Mouse (Mus musculus) heart, embryonic 15.5 days (tissue): Measurements from ENCODE around the gene BC107364. TPM values are rescaled to one million over a fixed set of nuclear protein-coding genes. Genes with fewer than 3 reads are reported as not detected.

ENCODE experiments used
- polyA plus RNA-seq: library from polyadenylated mRNA; unstranded; fragments of >200 nt; fragmentation: Nextera tagmentation; extraction: Ambion mirVana; gene quantifications from 2 replicates; pipeline ENCODE4 v1.2.1, GENCODE M21; 2015

BC107364 gene
- polyA plus RNA-seq, 1 experiment from 2014 or later, result 0.53 TPM

Other genes starting within 250 kb of the BC107364 start
- gene Bola1, start 232.6 kb downstream of the BC107364 start, polyA plus RNA-seq, result 40.7 and 40.8 TPM in 2 replicates
- 0.43 TPM in 1 of 2 replicates, not detected in the other for gene Hist2h2ab, start 232.4 kb downstream of the BC107364 start, polyA plus RNA-seq
- 5.3 and 5.5 TPM in 2 replicates for gene Hist2h2ac, start 231.4 kb downstream of the BC107364 start, polyA plus RNA-seq
- 7.3 and 8.1 TPM in 2 replicates for gene Hist2h2be, start 231.2 kb downstream of the BC107364 start, polyA plus RNA-seq
- 3.9 and 5.1 TPM in 2 replicates for gene Hist2h3c2, start 213.2 kb downstream of the BC107364 start, polyA plus RNA-seq
- 37.0 and 45.9 TPM in 2 replicates for gene Hist2h2aa2, start 212.0 kb downstream of the BC107364 start, polyA plus RNA-seq
- gene Hist2h2aa1, start 206.8 kb downstream of the BC107364 start, polyA plus RNA-seq, result 13.6 and 15.1 TPM in 2 replicates
- 0.72 and 1.0 TPM in 2 replicates for gene Hist2h3c1, start 205.6 kb downstream of the BC107364 start, polyA plus RNA-seq
- 2.9 and 3.9 TPM in 2 replicates for gene Hist2h4, start 189.0 kb downstream of the BC107364 start, polyA plus RNA-seq
- gene Hist2h3b, start 183.7 kb downstream of the BC107364 start, polyA plus RNA-seq, result 26.2 and 31.1 TPM in 2 replicates
- gene Hist2h2bb, start 182.6 kb downstream of the BC107364 start, polyA plus RNA-seq, result 3.6 and 4.8 TPM in 2 replicates
- 1.1 and 3.2 TPM in 2 replicates for gene Fcgr1, start 158.3 kb downstream of the BC107364 start, polyA plus RNA-seq
- gene Hfe2, start 72.9 kb upstream of the BC107364 start, polyA plus RNA-seq, result 7.9 and 8.0 TPM in 2 replicates
- gene Txnip, start 105.7 kb upstream of the BC107364 start, polyA plus RNA-seq, result 206 and 208 TPM in 2 replicates
- gene Gm16253, start 124.7 kb upstream of the BC107364 start, polyA plus RNA-seq, result 1.3 and 1.6 TPM in 2 replicates
- 34.8 and 38.3 TPM in 2 replicates for gene Polr3gl, start 141.9 kb upstream of the BC107364 start, polyA plus RNA-seq
- 6.7 TPM in 2 replicates for gene Ankrd34a, start 144.3 kb upstream of the BC107364 start, polyA plus RNA-seq
- 5.3 and 5.5 TPM in 2 replicates for gene Lix1l, start 148.8 kb upstream of the BC107364 start, polyA plus RNA-seq
- 73.9 and 78.7 TPM in 2 replicates for gene Rbm8a, start 177.6 kb upstream of the BC107364 start, polyA plus RNA-seq
- 35.5 and 37.6 TPM in 2 replicates for gene Pex11b, start 183.1 kb upstream of the BC107364 start, polyA plus RNA-seq
- gene Gm42957, start 183.2 kb upstream of the BC107364 start, polyA plus RNA-seq, result 0.10 and 0.15 TPM in 2 replicates
- 1.00 and 1.2 TPM in 2 replicates for gene Itga10, start 193.3 kb upstream of the BC107364 start, polyA plus RNA-seq
- 0.31 and 0.56 TPM in 2 replicates for gene Ankrd35, start 217.8 kb upstream of the BC107364 start, polyA plus RNA-seq
- 33.2 and 43.7 TPM in 2 replicates for gene Pias3, start 244.1 kb upstream of the BC107364 start, polyA plus RNA-seq